Mouse (Mus musculus): ENCODE data around the gene Gm9767. TPM values are rescaled to one million over a fixed set of nuclear protein-coding genes. Genes with fewer than 3 reads are reported as not detected.

Gene Gm9767
- polyA plus RNA-seq (2015; fragmentation: Nextera tagmentation; extraction: Ambion mirVana): 0.13 and 0.32 TPM in 2 replicates

DNA sequence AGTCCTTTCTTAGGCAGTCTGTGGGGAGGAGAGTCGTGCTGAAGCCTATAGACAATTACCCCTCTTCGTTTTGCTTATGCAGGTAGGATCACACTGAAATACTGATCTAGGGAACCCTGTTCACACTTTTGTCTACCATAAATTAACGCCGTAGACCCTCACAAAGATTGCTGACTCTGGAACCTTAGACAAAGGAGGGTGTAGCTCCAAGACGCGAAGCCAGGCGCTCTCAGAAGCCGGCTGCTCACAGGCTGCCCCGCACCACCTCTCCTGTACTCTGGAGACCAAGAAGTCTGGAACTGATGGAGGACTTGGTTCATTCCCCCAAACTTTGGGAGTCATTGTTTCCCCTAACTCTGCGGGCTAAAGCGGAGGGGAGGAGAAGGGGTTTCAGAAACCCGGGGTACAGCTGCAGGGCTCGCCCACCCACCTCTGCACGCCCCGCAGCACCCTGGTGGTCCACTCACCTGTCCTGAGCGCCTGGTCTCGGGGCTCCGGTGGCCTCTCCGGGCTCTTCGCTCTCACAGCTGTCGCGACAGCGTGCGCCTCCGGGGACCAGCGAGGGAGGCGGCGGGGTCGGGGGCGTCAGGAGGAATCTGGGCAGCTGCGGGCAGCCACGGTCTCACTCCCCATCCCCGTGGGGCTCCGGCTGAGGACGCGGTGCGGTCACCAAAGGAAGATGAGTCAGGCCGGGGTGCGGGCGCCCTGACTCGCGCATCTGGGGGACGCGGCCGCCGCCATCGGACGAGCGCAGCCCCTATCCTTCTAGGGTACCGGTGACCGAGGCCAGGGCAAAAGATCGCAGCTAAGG is at the start of gene Gm9767:
TSS of gene Gm9767 (plus strand) at position 585 of the 811 bp plus-strand sequence.

DNA sequence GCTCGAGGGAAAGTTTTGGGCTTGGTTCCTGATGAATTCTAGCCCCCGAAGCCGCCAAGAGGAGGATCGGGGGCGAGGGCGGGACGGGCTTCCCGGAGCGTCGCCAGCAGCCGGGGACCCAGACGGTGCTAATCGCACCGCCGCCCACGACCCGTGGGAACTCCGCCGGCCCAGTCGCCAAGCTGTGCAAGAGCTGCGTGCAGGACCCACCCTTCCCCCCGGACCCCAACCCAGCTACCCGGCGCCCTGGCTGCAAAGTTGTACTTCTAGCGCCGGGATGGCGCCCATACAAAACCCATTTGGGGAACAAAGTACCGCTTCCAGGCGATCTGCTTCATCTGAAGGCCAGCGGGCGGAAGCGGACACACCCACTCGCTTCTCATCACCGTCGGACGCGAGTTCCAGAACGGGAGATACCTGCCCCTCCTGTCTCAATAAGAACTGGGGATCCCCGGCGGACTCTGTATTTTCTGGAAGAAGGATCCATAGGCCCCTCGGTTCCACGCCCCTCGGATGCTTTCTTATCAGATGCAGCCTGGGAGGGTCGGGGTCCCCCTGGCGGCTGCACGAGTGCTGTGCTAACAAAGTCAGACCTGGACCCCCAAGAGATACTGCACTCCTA is 577 bp downstream of the Gm9767 start, which contains the start of gene Tmem200a:
TSS of gene Tmem200a (minus strand) at position 532 of the 622 bp plus-strand sequence.

Other genes starting within 250 kb of the Gm9767 start
- gene Tmem200a, start 797 bp downstream of the Gm9767 start, polyA plus RNA-seq (2015; fragmentation: Nextera tagmentation; extraction: Ambion mirVana): 1.5 and 1.6 TPM in 2 replicates
- gene Samd3, start 151.5 kb downstream of the Gm9767 start, polyA plus RNA-seq (2015; fragmentation: Nextera tagmentation; extraction: Ambion mirVana): not detected in 2 replicates